Mouse (Mus musculus): Measurements from ENCODE around the gene Lax1. TPM values are rescaled to one million over a fixed set of nuclear protein-coding genes. Genes with fewer than 3 reads are reported as not detected.

Gene Lax1
- total and polyA plus RNA-seq, 3 experiments = 0.04 TPM; not detected in 2

- peaks cover 2 to 7% of the 10 kb centered on the region in 2 experiments; a peak in 3 of 4 replicates for H3K36me3 ChIP-seq (ENCODE audit: control insufficient read depth in 1 of 2, insufficient read depth in 2 of 2, low read length in 2 of 2)
Observed at GRCm38 (mm10) chr1:133712288-133713008, 22.5 kb upstream of the Lax1 start.

GRCm38 (mm10) chr1:133711376-133711775 is 21.5 kb upstream of the Lax1 start:
- H3K79me2 ChIP-seq (ENCODE audit: control insufficient read depth, insufficient read depth, low read length, poor library complexity) = no peaks in the 10 kb centered on the region
- TF ChIP-seq RAD21 (IDR thresholded peaks at IDR 0.05; ENCODE audit: low read depth, low read length) (no peak), USF1 (IDR thresholded peaks at IDR 0.05; ENCODE audit: low read depth, low read length) (no peak), POLR2A (IDR thresholded peaks at IDR 0.05; ENCODE audit: control insufficient read depth in 1 of 2, insufficient read depth in 1 of 2, low read depth in 1 of 2, low read length in 2 of 2, poor library complexity in 1 of 2) (no peak), MAX (IDR thresholded peaks at IDR 0.05; ENCODE audit: low read length) (no peak), POLR2AphosphoS5 (IDR thresholded peaks at IDR 0.05; ENCODE audit: borderline replicate concordance, low read depth, low read length) (no peak), USF2 (IDR thresholded peaks at IDR 0.05; ENCODE audit: borderline replicate concordance in 1 of 2, insufficient read depth in 1 of 2, low read depth in 1 of 2, low read length in 2 of 2) (no peak), TAL1 (IDR thresholded peaks at IDR 0.05; ENCODE audit: low read length) (no peak), CHD1 (IDR thresholded peaks at IDR 0.05; ENCODE audit: low read depth, low read length) (no peak), GATA1 (IDR thresholded peaks at IDR 0.05; ENCODE audit: low read depth, low read length) (no peak), SIN3A (IDR thresholded peaks at IDR 0.05; ENCODE audit: low read length) (no peak), MEF2A (IDR thresholded peaks at IDR 0.05; ENCODE audit: extremely low read depth, insufficient replicate concordance, low read depth, low read length, poor library complexity, severe bottlenecking) (no peak), ZMIZ1 (IDR thresholded peaks at IDR 0.05; ENCODE audit: low read depth, low read length) (no peak), NELFE (IDR thresholded peaks at IDR 0.05; ENCODE audit: low read depth, low read length) (no peak), RCOR1 (IDR thresholded peaks at IDR 0.05; ENCODE audit: low read depth, low read length) (no peak)
- no peaks in the 10 kb centered on the region for H3K27me3 ChIP-seq (ENCODE audit: control insufficient read depth in 1 of 2, insufficient read depth in 2 of 2, low read length in 2 of 2)
- H3K9me3 ChIP-seq (replicated peaks; ENCODE audit: insufficient read depth, low read length) = no peaks in the 10 kb centered on the region
- DNase-seq (ENCODE audit: low read depth, low spot score) = no peak
- H3K9ac ChIP-seq (ENCODE audit: control insufficient read depth, low read depth, low read length, poor library complexity, severe bottlenecking) = no peak overlapping the region
- H3K4me3 ChIP-seq (ENCODE audit: control insufficient read depth in 1 of 2, insufficient read depth in 1 of 2, low read depth in 2 of 2, low read length in 2 of 2) = no peak overlapping the region
- no peak overlapping the region for H3K27ac ChIP-seq (ENCODE audit: control insufficient read depth, low read depth, low read length)
- peaks cover 3 to 8% of the 10 kb centered on the region in 2 experiments for H3K4me1 ChIP-seq (ENCODE audit: control insufficient read depth in 1 of 2, insufficient read depth in 2 of 2, low read length in 2 of 2)
- H3K36me3 ChIP-seq (ENCODE audit: control insufficient read depth in 1 of 2, insufficient read depth in 2 of 2, low read length in 2 of 2) = peaks cover 2 to 7% of the 10 kb centered on the region in 2 experiments; a peak in 3 of 4 replicates

More at GRCm38 (mm10) chr1:133712288-133713008, 22.5 kb upstream of the Lax1 start:
- Histone ChIP-seq H3K79me2 (ENCODE audit: control insufficient read depth, insufficient read depth, low read length, poor library complexity) (no peaks in the 10 kb centered on the region), H3K27ac (ENCODE audit: control insufficient read depth, low read depth, low read length) (no peak overlapping the region), H3K4me1 (ENCODE audit: control insufficient read depth in 1 of 2, insufficient read depth in 2 of 2, low read length in 2 of 2) (peaks cover 3 to 8% of the 10 kb centered on the region in 2 experiments), H3K9ac (ENCODE audit: control insufficient read depth, low read depth, low read length, poor library complexity, severe bottlenecking) (no peak overlapping the region), H3K4me3 (ENCODE audit: control insufficient read depth in 1 of 2, insufficient read depth in 1 of 2, low read depth in 2 of 2, low read length in 2 of 2) (no peak overlapping the region), H3K27me3 (ENCODE audit: control insufficient read depth in 1 of 2, insufficient read depth in 2 of 2, low read length in 2 of 2) (no peaks in the 10 kb centered on the region), H3K9me3 (replicated peaks; ENCODE audit: insufficient read depth, low read length) (no peaks in the 10 kb centered on the region)
- no peak for DNase-seq (ENCODE audit: low read depth, low spot score)
- TF ChIP-seq ELF1 (IDR thresholded peaks at IDR 0.05; ENCODE audit: low read depth, low read length) (no peak), MAFK (IDR thresholded peaks at IDR 0.05; ENCODE audit: borderline replicate concordance, low read depth, low read length) (no peak), SMC3 (IDR thresholded peaks at IDR 0.05; ENCODE audit: low read depth, low read length) (no peak), ZMIZ1 (IDR thresholded peaks at IDR 0.05; ENCODE audit: low read depth, low read length) (no peak), ZNF384 (IDR thresholded peaks at IDR 0.05; ENCODE audit: low read depth, low read length) (no peak), POLR2AphosphoS5 (IDR thresholded peaks at IDR 0.05; ENCODE audit: borderline replicate concordance, low read depth, low read length) (no peak), GATA1 (IDR thresholded peaks at IDR 0.05; ENCODE audit: low read depth, low read length) (no peak), CHD1 (IDR thresholded peaks at IDR 0.05; ENCODE audit: low read depth, low read length) (no peak), TCF12 (IDR thresholded peaks at IDR 0.05; ENCODE audit: low read depth, low read length) (no peak), UBTF (IDR thresholded peaks at IDR 0.05; ENCODE audit: borderline replicate concordance, insufficient read depth, low read depth, low read length) (no peak), CTCF (IDR thresholded peaks at IDR 0.05 in 2 of 3, conservative IDR thresholded peaks at IDR 0.05 in 1 of 3; ENCODE audit: control insufficient read depth in 1 of 3, insufficient read depth in 1 of 3, low read depth in 2 of 3, low read length in 3 of 3, poor library complexity in 1 of 3, severe bottlenecking in 1 of 3) (no peak), E2F4 (IDR thresholded peaks at IDR 0.05; ENCODE audit: borderline replicate concordance, low read depth, low read length) (no peak), USF2 (IDR thresholded peaks at IDR 0.05; ENCODE audit: borderline replicate concordance in 1 of 2, insufficient read depth in 1 of 2, low read depth in 1 of 2, low read length in 2 of 2) (no peak), ETS1 (IDR thresholded peaks at IDR 0.05; ENCODE audit: low read depth, low read length) (no peak), MAZ (IDR thresholded peaks at IDR 0.05; ENCODE audit: low read depth, low read length) (no peak), HCFC1 (IDR thresholded peaks at IDR 0.05; ENCODE audit: low read depth, low read length) (no peak), NRF1 (IDR thresholded peaks at IDR 0.05; ENCODE audit: insufficient read depth, low read depth, low read length, poor library complexity, severe bottlenecking) (no peak), RAD21 (IDR thresholded peaks at IDR 0.05; ENCODE audit: low read depth, low read length) (no peak), KAT2A (conservative IDR thresholded peaks at IDR 0.05; ENCODE audit: low read depth, low read length) (no peak), MYC (IDR thresholded peaks at IDR 0.05; ENCODE audit: low read depth, low read length) (no peak)
